ENCODE assay signal across 8 mouse cellular contexts in the genomic region with DNA sequence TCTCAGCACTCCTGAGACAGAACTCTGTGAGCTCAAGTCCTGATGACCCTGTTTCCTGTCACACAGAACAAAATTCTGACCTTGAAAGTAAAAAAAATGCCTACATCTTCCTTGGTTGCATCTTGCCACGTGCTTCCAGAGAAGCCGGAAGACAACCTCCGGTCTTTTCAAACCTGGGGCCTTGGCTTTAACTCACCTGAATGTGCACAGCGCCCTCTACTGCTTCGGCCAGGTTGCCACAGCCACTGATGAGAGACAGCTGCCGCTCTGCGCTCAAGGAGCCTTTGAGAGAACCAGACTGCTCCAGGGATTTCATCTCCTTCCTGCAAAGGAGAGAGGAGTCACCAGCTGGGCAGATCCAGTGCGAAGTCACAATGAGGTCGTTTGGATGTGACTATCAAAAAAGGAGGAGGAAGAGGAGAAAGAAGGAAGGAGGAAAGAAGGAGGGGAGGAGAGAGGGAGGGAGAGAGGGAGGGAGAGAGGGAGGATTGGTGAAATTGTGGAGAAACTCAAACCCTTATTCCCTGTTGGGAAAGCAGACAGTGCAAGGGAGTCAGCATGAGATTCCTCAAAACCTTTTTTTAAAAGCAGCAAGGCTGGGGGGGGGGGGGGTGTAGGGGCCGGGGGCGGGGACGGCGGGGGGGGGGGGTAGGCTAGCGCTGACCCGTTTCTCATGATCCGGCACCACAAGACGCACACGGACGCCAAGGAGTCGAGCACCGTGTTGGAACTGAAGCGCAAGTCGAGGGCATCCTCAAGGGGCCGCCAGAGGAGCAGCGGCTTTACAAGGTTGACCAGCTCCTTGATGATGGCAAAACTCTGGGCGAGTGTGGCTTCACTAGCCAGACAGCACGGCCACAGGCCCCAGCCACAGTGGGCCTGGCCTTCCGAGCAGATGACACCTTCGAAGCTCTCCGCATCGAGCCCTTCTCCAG. TPM values are rescaled to one million over a fixed set of nuclear protein-coding genes. Genes with fewer than 3 reads are reported as not detected.
DNase-seq lines count a peak whose midpoint lies in the region; ATAC-seq and TF ChIP-seq lines count a peak whose summit lies in the region.

No protein-coding gene starts in this region.

- no peaks in the 10 kb centered on the region for H3K36me3 ChIP-seq in C2C12 (ENCODE audit: control insufficient read depth, insufficient read depth)
- H3K36me3 ChIP-seq in embryonic facial prominence, embryonic 15.5 days: no peaks in the 10 kb centered on the region
- no peaks in the 10 kb centered on the region for H3K36me3 ChIP-seq in heart, embryonic 12.5 days
- no peaks in the 10 kb centered on the region for H3K36me3 ChIP-seq in kidney, embryonic 16.5 days (ENCODE audit: insufficient read depth, low read length)
- H3K36me3 ChIP-seq in limb, embryonic 15.5 days: no peaks in the 10 kb centered on the region
- no peaks in the 10 kb centered on the region for H3K36me3 ChIP-seq in neural tube, embryonic 11.5 days (ENCODE audit: control insufficient read depth, insufficient read depth, low read length)

- no peak for TF ChIP-seq POLR2A in bone marrow, adult 2 months (IDR thresholded peaks at IDR 0.05; ENCODE audit: borderline replicate concordance, control insufficient read depth, low read depth, low read length)

- peak; percentile 89 for TF ChIP-seq CTCF in C2C12 (IDR thresholded peaks at IDR 0.05; ENCODE audit: control insufficient read depth, insufficient read depth, insufficient read length)
- peak; percentile 60 for TF ChIP-seq CTCF in bone marrow, adult 2 months (IDR thresholded peaks at IDR 0.05; ENCODE audit: control insufficient read depth, insufficient read depth, low read length)

- no peak for ATAC-seq in embryonic facial prominence, embryonic 15.5 days (ENCODE audit: insufficient number of reproducible peaks, low FRiP score, low TSS enrichment, low read depth)
- no peak for ATAC-seq in heart, embryonic 12.5 days (ENCODE audit: insufficient number of reproducible peaks, low FRiP score)
- peak; percentile 58; the same call in 1 of the 2 replicates for ATAC-seq in kidney, embryonic 16.5 days (ENCODE audit: low FRiP score, low TSS enrichment)
- no peak for ATAC-seq in limb, embryonic 15.5 days (ENCODE audit: insufficient number of reproducible peaks, low FRiP score, low TSS enrichment, low read depth)
- ATAC-seq in neural tube, embryonic 11.5 days (ENCODE audit: insufficient read depth, low FRiP score, low TSS enrichment): no peak; the same call in 1 of the 2 replicates

- no peaks in the 10 kb centered on the region for H3K79me2 ChIP-seq in C2C12 (ENCODE audit: control insufficient read depth, insufficient read depth)

- H3K4me2 ChIP-seq in embryonic facial prominence, embryonic 15.5 days (replicated peaks): peak overlapping the region; percentile 36
- H3K4me2 ChIP-seq in heart, embryonic 12.5 days: peak overlapping the region; percentile 56
- H3K4me2 ChIP-seq in kidney, embryonic 16.5 days (replicated peaks; ENCODE audit: low read depth, low read length): peak overlapping the region; percentile 43
- peak overlapping the region; percentile 30; the same call in 1 of the 2 replicates for H3K4me2 ChIP-seq in limb, embryonic 15.5 days
- no peak overlapping the region for H3K4me2 ChIP-seq in neural tube, embryonic 11.5 days (ENCODE audit: low read depth)

- H3K9me3 ChIP-seq in embryonic facial prominence, embryonic 15.5 days (replicated peaks): no peaks in the 10 kb centered on the region
- H3K9me3 ChIP-seq in heart, embryonic 12.5 days (replicated peaks): no peaks in the 10 kb centered on the region
- no peaks in the 10 kb centered on the region for H3K9me3 ChIP-seq in kidney, embryonic 16.5 days (ENCODE audit: low read length)
- no peaks in the 10 kb centered on the region for H3K9me3 ChIP-seq in limb, embryonic 15.5 days
- no peaks in the 10 kb centered on the region for H3K9me3 ChIP-seq in neural tube, embryonic 11.5 days (ENCODE audit: control insufficient read depth, low read length)

- H3K27me3 ChIP-seq in C2C12 (ENCODE audit: control insufficient read depth, insufficient read depth, insufficient read length): no peaks in the 10 kb centered on the region
- no peaks in the 10 kb centered on the region for H3K27me3 ChIP-seq in embryonic facial prominence, embryonic 15.5 days
- peaks cover 11% of the 10 kb centered on the region for H3K27me3 ChIP-seq in heart, embryonic 12.5 days (replicated peaks)
- H3K27me3 ChIP-seq in kidney, embryonic 16.5 days (ENCODE audit: insufficient read depth, low read length): no peaks in the 10 kb centered on the region
- no peaks in the 10 kb centered on the region for H3K27me3 ChIP-seq in limb, embryonic 15.5 days
- no peaks in the 10 kb centered on the region for H3K27me3 ChIP-seq in neural tube, embryonic 11.5 days (ENCODE audit: control insufficient read depth, insufficient read depth, low read length)

- DNase-seq in neural tube, embryonic 11.5 days (ENCODE audit: low spot score): peak; percentile 84
- peak; percentile 32 for DNase-seq in telencephalon, adult 2 months (ENCODE audit: low read depth, low spot score)

- no peaks in the 10 kb centered on the region for H3K4me1 ChIP-seq in bone marrow, adult 2 months (ENCODE audit: control insufficient read depth, insufficient read depth, low read length)
- peaks cover 6% of the 10 kb centered on the region; the same call in 1 of the 2 replicates for H3K4me1 ChIP-seq in embryonic facial prominence, embryonic 15.5 days
- H3K4me1 ChIP-seq in heart, embryonic 12.5 days (replicated peaks): no peaks in the 10 kb centered on the region
- H3K4me1 ChIP-seq in kidney, embryonic 16.5 days (ENCODE audit: insufficient read depth, low read length): peaks cover 6% of the 10 kb centered on the region
- H3K4me1 ChIP-seq in limb, embryonic 15.5 days: peaks cover 10% of the 10 kb centered on the region; the same call in 1 of the 2 replicates
- H3K4me1 ChIP-seq in neural tube, embryonic 11.5 days (ENCODE audit: control insufficient read depth, insufficient read depth, low read length): no peaks in the 10 kb centered on the region

- H3K79me3 ChIP-seq in C2C12 (ENCODE audit: low read depth): no peaks in the 10 kb centered on the region

- WGBS in bone marrow, adult 2 months: 44% methylated on average over 31 of the region's 31 CpGs
- 18% methylated on average over 29 of the region's 31 CpGs for WGBS in embryonic facial prominence, embryonic 15.5 days
- WGBS in heart, embryonic 12.5 days: 18% methylated on average over 27 of the region's 31 CpGs
- WGBS in kidney, embryonic 16.5 days: 5% methylated on average over 21 of the region's 31 CpGs
- WGBS in limb, embryonic 15.5 days: 16% methylated on average over 31 of the region's 31 CpGs
- WGBS in neural tube, embryonic 11.5 days: 7% methylated on average over 22 of the region's 31 CpGs

- H3K9ac ChIP-seq in embryonic facial prominence, embryonic 15.5 days: no peak overlapping the region
- no peak overlapping the region for H3K9ac ChIP-seq in heart, embryonic 12.5 days
- H3K9ac ChIP-seq in kidney, embryonic 16.5 days (replicated peaks; ENCODE audit: low read length): no peak overlapping the region; the same call in 1 of the 2 replicates
- H3K9ac ChIP-seq in limb, embryonic 15.5 days: no peak overlapping the region
- H3K9ac ChIP-seq in neural tube, embryonic 11.5 days (ENCODE audit: low read length): no peak overlapping the region

- no peak overlapping the region for H3ac ChIP-seq in C2C12 (ENCODE audit: control insufficient read depth, insufficient read length, low read depth)

- no peak overlapping the region for H3K27ac ChIP-seq in bone marrow, adult 2 months (ENCODE audit: control insufficient read depth, insufficient read depth, low read depth, low read length, poor library complexity)
- no peak overlapping the region for H3K27ac ChIP-seq in embryonic facial prominence, embryonic 15.5 days (replicated peaks)
- no peak overlapping the region for H3K27ac ChIP-seq in heart, embryonic 12.5 days (ENCODE audit: poor library complexity, severe bottlenecking)
- no peak overlapping the region for H3K27ac ChIP-seq in kidney, embryonic 16.5 days (ENCODE audit: low read length)
- no peak overlapping the region for H3K27ac ChIP-seq in limb, embryonic 15.5 days
- H3K27ac ChIP-seq in neural tube, embryonic 11.5 days (ENCODE audit: low read depth, low read length): no peak overlapping the region

- no peak overlapping the region for H3K4me3 ChIP-seq in C2C12 (ENCODE audit: insufficient read depth, poor library complexity, severe bottlenecking)
- no peak overlapping the region for H3K4me3 ChIP-seq in bone marrow, adult 2 months (replicated peaks; ENCODE audit: control insufficient read depth, low read depth, low read length)
- H3K4me3 ChIP-seq in embryonic facial prominence, embryonic 15.5 days (replicated peaks): no peak overlapping the region
- no peak overlapping the region for H3K4me3 ChIP-seq in heart, embryonic 12.5 days
- H3K4me3 ChIP-seq in kidney, embryonic 16.5 days (ENCODE audit: low read length): no peak overlapping the region
- no peak overlapping the region for H3K4me3 ChIP-seq in limb, embryonic 15.5 days
- no peak overlapping the region for H3K4me3 ChIP-seq in neural tube, embryonic 11.5 days (ENCODE audit: low read depth, low read length)

TF ChIP-seq in C2C12, 6 proteins besides CTCF, POLR2A, EP300 and RAD21:
- no peak for TF ChIP-seq USF1 (IDR thresholded peaks at IDR 0.05; ENCODE audit: low read depth)
- no peak for TF ChIP-seq MAX (IDR thresholded peaks at IDR 0.05)
- TF ChIP-seq CEBPB (IDR thresholded peaks at IDR 0.05; ENCODE audit: low read depth): no peak
- TF ChIP-seq FOSL1 (IDR thresholded peaks at IDR 0.05; ENCODE audit: insufficient read depth, low read length, poor library complexity, severe bottlenecking): no peak
- no peak for TF ChIP-seq MYOG (IDR thresholded peaks at IDR 0.05; ENCODE audit: control insufficient read depth, extremely low read depth, insufficient read length)
- no peak for TF ChIP-seq MYOD1 (IDR thresholded peaks at IDR 0.05; ENCODE audit: control insufficient read depth, insufficient read length, low read depth)

RNA-seq across cellular contexts. Expression of a gene that starts 35.3 kb away (rescaled TPM):
- 1.1 TPM for polyA plus RNA-seq in C2C12 (2012; fragmentation: generic; extraction: Trizol)
- polyA plus RNA-seq in bone marrow, adult 2 months (2011; ENCODE audit: insufficient read depth, insufficient read length, low replicate concordance, missing spikeins): 7.5 and 8.3 TPM in 2 replicates
- 38.5 and 47.8 TPM in 2 replicates for polyA plus RNA-seq in embryonic facial prominence, embryonic 15.5 days (2015; fragmentation: Nextera tagmentation; extraction: Ambion mirVana)
- polyA plus RNA-seq in heart, embryonic 12.5 days (2016; fragmentation: Nextera tagmentation; extraction: Ambion mirVana): 10.9 and 12.1 TPM in 2 replicates
- polyA plus RNA-seq in kidney, embryonic 16.5 days (2015; fragmentation: Nextera tagmentation; extraction: Ambion mirVana): 41.4 and 49.7 TPM in 2 replicates
- 51.1 and 53.1 TPM in 2 replicates for polyA plus RNA-seq in limb, embryonic 15.5 days (2015; fragmentation: Nextera tagmentation; extraction: Ambion mirVana)
- 9.1 and 12.4 TPM in 2 replicates for polyA plus RNA-seq in neural tube, embryonic 11.5 days (2014; fragmentation: Nextera tagmentation; extraction: Ambion mirVana)
